Mouse (Mus musculus) megakaryocyte progenitor cell, adult 5-6 weeks (primary cell): ENCODE results near the gene Otog. TPM values are rescaled to one million over a fixed set of nuclear protein-coding genes. Genes with fewer than 3 reads are reported as not detected.
A peak's percentile ranks its signal among the peaks of the same experiment; 100 is the strongest.

Source experiments
- ATAC-seq: replicated peaks from 2 replicates; pipeline ENCODE4 v1.8.0; 2016; ENCODE audit warnings: mild to moderate bottlenecking, moderate TSS enrichment, inconsistent platforms; ENCODE audit not compliant: poor library complexity
- total RNA-seq, 2 experiments: library from RNA; stranded (forward) in 1 of 2; stranded (reverse) in 1 of 2; fragments of 157-497, 149-512 nt in 1 of 2; fragments of 200-1000 nt in 1 of 2; gene quantifications; 2 replicates each; pipeline versions ENCODE4 v1.2.3 to v1.2.4; 2015 to 2017

Otog gene
- not detected in 2 replicates for total RNA-seq (2015)
- total RNA-seq (2017) = not detected in 2 replicates

- ATAC-seq = no peak
Measured at GRCm38 (mm10) chr7:46240696-46241095, at the start of gene Otog. Gene Otog, plus strand, starts transcription at chr7:46240987.

- no peak for ATAC-seq
Measured at GRCm38 (mm10) chr7:46195356-46195755, 45.4 kb upstream of the Otog start.

- ATAC-seq = no peak
Measured at GRCm38 (mm10) chr7:46200021-46200420, 40.8 kb upstream of the Otog start.

GRCm38 (mm10) chr7:46201649-46202048 is 39.1 kb upstream of the Otog start:
- ATAC-seq = no peak

GRCm38 (mm10) chr7:46204046-46204471 is 36.7 kb upstream of the Otog start:
- peak; percentile 48; the same call in 1 of the 2 replicates for ATAC-seq

GRCm38 (mm10) chr7:46204775-46205174 is 36.0 kb upstream of the Otog start:
- no peak for ATAC-seq

- no peak for ATAC-seq
Measured at GRCm38 (mm10) chr7:46208131-46208530, 32.7 kb upstream of the Otog start.

GRCm38 (mm10) chr7:46210276-46210675 is 30.5 kb upstream of the Otog start:
- no peak for ATAC-seq

- no peak for ATAC-seq
Measured at GRCm38 (mm10) chr7:46216481-46216880, 24.3 kb upstream of the Otog start.

GRCm38 (mm10) chr7:46218415-46218814 is 22.4 kb upstream of the Otog start:
- ATAC-seq = peak; percentile 92

- no peak for ATAC-seq
Measured at GRCm38 (mm10) chr7:46220591-46221129, 20.1 kb upstream of the Otog start.

- 0 out of 2 replicates have a peak, but pooled peaks have one; percentile 50 for ATAC-seq
Measured at GRCm38 (mm10) chr7:46226253-46226652, 14.5 kb upstream of the Otog start.

- no peak for ATAC-seq
Measured at GRCm38 (mm10) chr7:46226936-46227335, 13.9 kb upstream of the Otog start.

- no peak for ATAC-seq
Measured at GRCm38 (mm10) chr7:46235948-46236347, 4.8 kb upstream of the Otog start.

GRCm38 (mm10) chr7:46236363-46236762 is 4.4 kb upstream of the Otog start:
- ATAC-seq = no peak

GRCm38 (mm10) chr7:46237192-46237591 is 3.6 kb upstream of the Otog start:
- no peak for ATAC-seq

GRCm38 (mm10) chr7:46238346-46238745 is 2.4 kb upstream of the Otog start, which contains the start of gene Ush1c:
Gene Ush1c, minus strand, starts transcription at chr7:46238503.
- no peak for ATAC-seq

GRCm38 (mm10) chr7:46240091-46240490 is 696 bp upstream of the Otog start:
- ATAC-seq = no peak

- ATAC-seq = no peak
Measured at GRCm38 (mm10) chr7:46246876-46247275, 6.1 kb downstream of the Otog start.

- no peak for ATAC-seq
Measured at GRCm38 (mm10) chr7:46247606-46248005, 6.8 kb downstream of the Otog start.

- ATAC-seq = no peak
Measured at GRCm38 (mm10) chr7:46251841-46252240, 11.1 kb downstream of the Otog start.

GRCm38 (mm10) chr7:46276156-46276555 is 35.4 kb downstream of the Otog start:
- no peak for ATAC-seq

- ATAC-seq = peak; percentile 64
Measured at GRCm38 (mm10) chr7:46279946-46280345, 39.2 kb downstream of the Otog start.
